Mouse (Mus musculus) lung, postnatal 0 days (tissue): Measurements from ENCODE around the gene Nrip2. TPM values are rescaled to one million over a fixed set of nuclear protein-coding genes. Genes with fewer than 3 reads are reported as not detected.
A peak's percentile ranks its signal among the peaks of the same experiment; 100 is the strongest.

Source experiments
- ATAC-seq: fragments of 200-750 bp; cut with Nextera tagmentation; 2 replicates; pipeline ENCODE4 v1.8.0; 2017; ENCODE audit warnings: moderate library complexity
- DNase-seq: peaks from one replicate; pipeline ENCODE4 v3.0.0-alpha.2; 2016; ENCODE audit warnings: low spot score
- H3K27ac ChIP-seq: fragments of 300-500 bp; sonication (generic); 2 replicates; pipeline ENCODE4 v1.5.1; 2014; ENCODE audit warnings: antibody characterized with exemption, mild to moderate bottlenecking, low read length, mixed read lengths
- H3K27me3 ChIP-seq: fragments of 300-500 bp; sonication (generic); replicated peaks from 2 replicates; pipeline ENCODE4 v1.6.1; 2014; ENCODE audit warnings: low read length, mixed read lengths; ENCODE audit not compliant: insufficient read depth
- H3K36me3 ChIP-seq: fragments of 300-500 bp; sonication (generic); 2 replicates; pipeline ENCODE4 v1.6.1; 2014; ENCODE audit warnings: low read length, mixed read lengths; ENCODE audit not compliant: insufficient read depth
- H3K4me1 ChIP-seq: fragments of 300-500 bp; sonication (generic); 2 replicates; pipeline ENCODE4 v1.6.1; 2014; ENCODE audit warnings: antibody characterized with exemption, low read depth, low read length, mixed read lengths; ENCODE audit not compliant: insufficient read depth
- H3K4me2 ChIP-seq: fragments of 300-500 bp; sonication (generic); replicated peaks from 2 replicates; pipeline ENCODE4 v1.6.1; 2014; ENCODE audit warnings: low read depth, mild to moderate bottlenecking, low read length, moderate library complexity, mixed read lengths
- H3K4me3 ChIP-seq: fragments of 300-500 bp; sonication (generic); 2 replicates; pipeline ENCODE4 v1.5.1; 2014; ENCODE audit warnings: low read depth, low read length
- H3K9ac ChIP-seq: fragments of 300-500 bp; sonication (generic); replicated peaks from 2 replicates; pipeline ENCODE4 v1.6.1; 2014; ENCODE audit warnings: low read depth, mild to moderate bottlenecking
- H3K9me3 ChIP-seq: fragments of 300-500 bp; sonication (generic); 2 replicates; pipeline ENCODE4 v1.6.1; 2016; ENCODE audit warnings: low read length, mixed read lengths
- CTCF ChIP-seq: IDR thresholded peaks from 2 replicates; pipeline ENCODE4 v1.5.1; 2016; ENCODE audit warnings: antibody characterized with exemption, mild to moderate bottlenecking
- EP300 ChIP-seq: IDR thresholded peaks from 2 replicates; pipeline ENCODE4 v1.6.1; 2016; ENCODE audit warnings: antibody characterized with exemption, mild to moderate bottlenecking, control low read depth
- WGBS: fragments of 180-500 bp; shearing (Covaris S2); extraction: QIAGEN DNeasy Blood & Tissue Kit; methylation state at CpG from one replicate; pipeline ENCODE4 v1.1.7; 2014; 5-methylcytosine and 5-hydroxymethylcytosine counted together
- polyA plus RNA-seq: library from polyadenylated mRNA; unstranded; fragments of >200 nt; fragmentation: Nextera tagmentation; extraction: Ambion mirVana; gene quantifications from 2 replicates; pipeline ENCODE4 v1.2.1, GENCODE M21; 2015

The Nrip2 gene
- polyA plus RNA-seq, 1 experiment from 2014 or later: 1.0 TPM

DNA sequence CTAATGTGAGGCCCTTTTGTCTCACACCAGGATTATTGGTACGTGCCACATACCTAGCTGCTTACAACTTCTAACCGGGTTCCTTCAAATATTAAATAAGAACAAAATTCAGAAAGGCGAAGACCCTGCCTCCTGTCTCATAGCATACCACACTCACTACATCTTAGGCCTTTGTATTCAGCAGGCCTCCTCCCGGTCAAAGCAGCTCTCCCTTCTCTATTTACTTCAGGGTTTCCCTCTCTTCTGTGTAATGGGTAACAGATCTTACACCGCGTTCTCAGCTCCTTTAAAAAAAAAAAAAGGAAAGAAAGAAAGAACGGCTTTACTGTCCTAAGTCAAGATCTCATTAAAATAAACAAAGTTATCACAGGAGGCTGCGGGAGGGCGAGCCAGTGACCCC lies 37.2 kb upstream of the Nrip2 start:
- Histone ChIP-seq H3K4me1 (no peaks in the 10 kb centered on the region), H3K27me3 (no peaks in the 10 kb centered on the region), H3K4me3 (peak overlapping the region; percentile 89), H3K36me3 (no peaks in the 10 kb centered on the region), H3K9me3 (no peaks in the 10 kb centered on the region), H3K9ac (peak overlapping the region; percentile 88), H3K27ac (peak overlapping the region; percentile 95), H3K4me2 (peak overlapping the region; percentile 100)
- WGBS: 8% methylated on average over 9 of the region's 9 CpGs
- DNase-seq: no peak
- TF ChIP-seq EP300: no peak
- no peak for TF ChIP-seq CTCF
- ATAC-seq: no peak

DNA sequence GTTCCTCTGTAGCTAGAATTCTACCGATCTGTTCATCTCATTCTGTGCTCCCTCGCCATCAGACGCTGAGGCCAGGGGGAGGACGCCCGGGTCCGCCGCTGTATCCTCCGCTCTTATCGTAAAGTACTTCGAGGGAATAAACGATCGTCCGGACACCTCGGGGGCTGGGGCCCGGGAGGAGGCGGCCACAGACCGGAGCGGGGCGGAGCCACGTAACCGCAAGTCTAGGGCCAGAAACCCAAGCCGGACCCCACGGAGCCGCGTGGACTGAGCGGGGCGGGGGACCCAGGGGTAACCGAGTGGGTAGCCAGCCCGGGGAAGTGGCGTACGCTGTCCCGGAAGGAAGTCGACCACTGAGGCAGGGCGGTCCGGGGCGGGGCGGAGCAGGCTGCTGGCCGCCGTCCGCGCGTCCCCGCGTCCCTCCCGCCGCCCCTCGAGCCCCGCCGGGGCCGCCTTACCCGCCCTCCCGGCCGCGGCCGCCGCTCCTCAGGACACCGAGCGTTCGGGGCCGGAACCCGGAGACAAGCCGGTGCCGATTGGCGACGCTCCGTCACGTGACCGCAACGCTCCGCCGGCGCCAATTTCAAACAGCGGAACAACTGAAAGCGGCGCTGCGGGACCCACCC lies 36.6 kb upstream of the Nrip2 start, which contains the start of the genes Rhno1 and Foxm1:
Gene Rhno1 (minus strand): TSS at position 531 of the 626 bp plus-strand sequence.
Gene Foxm1 (plus strand): TSS at position 587 of the 626 bp plus-strand sequence.
- H3K27ac ChIP-seq: peak within 1 kb of the TSS; percentile 95
- peak within 1 kb of the TSS; percentile 100 for H3K4me2 ChIP-seq
- TF ChIP-seq EP300 (0 out of 2 replicates have a peak, but pooled peaks have one; percentile 12), CTCF (no peak)
- no peaks in the 10 kb centered on the region for H3K36me3 ChIP-seq
- H3K4me3 ChIP-seq: peak within 1 kb of the TSS; percentile 89
- H3K27me3 ChIP-seq: no peaks in the 10 kb centered on the region
- H3K9me3 ChIP-seq: no peaks in the 10 kb centered on the region
- DNase-seq (peak; percentile 88), ATAC-seq (peak; percentile 91)
- H3K4me1 ChIP-seq: no peaks in the 10 kb centered on the region
- WGBS: under 1% methylated on average over 47 of the region's 76 CpGs
- H3K9ac ChIP-seq: peak within 1 kb of the TSS; percentile 88

DNA sequence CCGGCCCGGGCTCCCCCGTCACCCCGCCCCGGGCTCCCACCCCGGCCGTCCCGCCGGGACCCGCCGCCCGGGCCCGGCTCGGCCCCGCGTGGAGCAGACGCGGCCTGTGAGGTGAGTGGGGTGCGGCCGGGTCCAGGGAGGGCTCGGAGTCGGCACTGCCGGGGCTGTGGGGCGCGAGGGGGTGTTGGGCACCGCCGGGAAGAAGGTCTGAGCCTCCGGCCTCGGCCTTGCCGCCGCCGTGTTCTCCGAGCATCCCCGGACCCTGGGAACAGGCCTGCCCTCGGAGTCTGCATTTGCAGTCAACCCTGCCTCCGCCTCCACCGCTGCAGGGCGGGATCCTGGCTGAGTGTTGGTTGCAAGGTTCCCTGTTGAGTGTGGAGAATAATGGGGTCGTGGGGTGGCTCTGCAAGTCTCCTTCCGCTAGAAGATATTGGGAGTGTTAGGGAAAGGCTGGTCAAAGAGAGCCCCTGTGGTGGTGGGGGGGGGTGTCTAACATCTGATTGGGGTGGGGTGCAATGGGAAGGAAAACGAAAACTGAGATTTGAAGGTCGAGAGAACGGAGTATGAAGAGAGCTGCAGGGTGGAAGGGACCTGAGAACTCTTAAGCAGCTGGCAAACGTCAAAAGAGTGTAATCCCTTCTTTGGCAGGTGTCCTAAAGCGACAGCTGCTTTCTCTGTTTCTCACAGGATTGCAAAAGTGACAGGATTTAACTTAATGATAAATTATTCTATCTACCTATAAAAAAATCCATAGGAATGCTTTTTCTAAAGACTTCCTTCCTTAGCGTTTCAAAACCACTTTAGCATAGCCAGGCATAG lies 35.9 kb upstream of the Nrip2 start:
- Histone ChIP-seq H3K4me1 (no peaks in the 10 kb centered on the region), H3K27ac (peak overlapping the region; percentile 95), H3K9ac (peak overlapping the region; percentile 88), H3K4me2 (peak overlapping the region; percentile 100), H3K9me3 (no peaks in the 10 kb centered on the region), H3K27me3 (no peaks in the 10 kb centered on the region), H3K36me3 (no peaks in the 10 kb centered on the region), H3K4me3 (peak overlapping the region; percentile 89)
- ATAC-seq (peak; percentile 15), DNase-seq (peak; percentile 50)
- TF ChIP-seq EP300 (no peak), CTCF (no peak)
- under 1% methylated on average over 30 of the region's 46 CpGs for WGBS

DNA sequence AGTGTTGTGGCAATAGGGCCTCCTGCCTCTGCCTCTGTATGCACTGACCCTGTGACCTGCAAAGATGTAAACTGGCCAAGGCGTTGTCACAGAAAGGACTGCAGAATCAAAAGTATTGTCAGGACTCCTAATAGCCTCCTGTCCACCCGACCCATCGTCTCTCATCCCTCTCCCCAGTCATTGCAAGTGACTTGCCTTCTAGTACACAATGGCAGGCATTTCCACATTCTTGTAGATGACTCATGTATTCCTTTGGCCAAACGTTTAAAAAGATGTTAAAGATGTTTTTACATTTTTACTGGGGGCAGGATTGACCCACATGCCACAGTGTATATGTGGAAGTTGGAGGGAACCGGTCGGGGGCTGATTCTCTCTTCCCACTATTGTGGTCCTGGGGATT lies 34.4 kb upstream of the Nrip2 start:
- DNase-seq (peak; percentile 38), ATAC-seq (no peak)
- no peak overlapping the region for H3K4me3 ChIP-seq
- H3K9me3 ChIP-seq: no peaks in the 10 kb centered on the region
- TF ChIP-seq EP300 (no peak), CTCF (no peak)
- H3K9ac ChIP-seq: no peak overlapping the region
- no peak overlapping the region for H3K27ac ChIP-seq
- no peak overlapping the region for H3K4me2 ChIP-seq
- WGBS: 61% methylated on average over 6 of the region's 6 CpGs
- H3K27me3 ChIP-seq: no peaks in the 10 kb centered on the region
- H3K36me3 ChIP-seq: no peaks in the 10 kb centered on the region
- H3K4me1 ChIP-seq: no peaks in the 10 kb centered on the region

DNA sequence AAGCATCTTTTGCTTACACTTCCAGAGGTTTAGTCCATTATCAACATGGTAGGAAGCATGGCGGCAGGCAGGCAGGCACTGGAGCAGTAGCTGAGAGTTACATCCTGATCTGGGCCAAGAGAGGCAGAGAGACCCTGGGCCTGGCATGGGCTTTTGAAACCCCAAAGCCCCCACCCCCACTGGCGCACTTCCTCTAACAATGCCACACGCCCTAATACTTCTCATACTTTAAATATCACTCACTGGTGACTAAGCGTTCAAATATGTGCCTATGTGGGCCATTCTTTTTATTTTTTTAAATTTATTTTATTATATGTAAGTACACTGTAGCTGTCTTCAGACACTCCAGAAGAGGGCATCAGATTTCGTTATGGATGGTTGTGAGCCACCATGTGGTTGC lies 32.6 kb upstream of the Nrip2 start:
- H3K27ac ChIP-seq: no peak overlapping the region
- H3K36me3 ChIP-seq: peaks cover 4% of the 10 kb centered on the region; the same call in 1 of the 2 replicates
- no peak overlapping the region for H3K4me3 ChIP-seq
- no peak overlapping the region for H3K9ac ChIP-seq
- no peaks in the 10 kb centered on the region for H3K4me1 ChIP-seq
- no peaks in the 10 kb centered on the region for H3K27me3 ChIP-seq
- no peak for DNase-seq
- 80% methylated on average over 5 of the region's 5 CpGs for WGBS
- no peak overlapping the region for H3K4me2 ChIP-seq
- no peaks in the 10 kb centered on the region for H3K9me3 ChIP-seq
- no peak for TF ChIP-seq EP300
- no peak for TF ChIP-seq CTCF
- no peak for ATAC-seq

DNA sequence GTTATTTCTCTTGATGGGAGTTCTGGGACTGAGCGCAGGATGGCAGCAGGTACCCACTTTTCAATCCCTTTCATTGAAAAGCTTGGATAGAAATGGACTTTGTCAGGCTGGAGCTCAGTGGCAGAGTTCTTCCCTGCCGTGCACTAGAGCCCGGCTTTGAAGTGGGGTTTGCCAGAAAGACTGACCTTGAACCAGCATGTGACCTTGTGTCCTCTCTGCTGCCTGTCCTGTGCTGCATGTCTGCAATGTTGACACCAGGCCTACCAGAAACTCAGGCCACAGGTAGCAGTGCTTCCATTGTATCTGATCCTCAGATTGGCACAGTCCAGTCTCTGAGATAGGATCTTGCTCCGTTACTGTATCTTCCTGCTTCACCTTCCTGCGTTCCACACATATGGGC lies 29.1 kb upstream of the Nrip2 start:
- WGBS: 90% methylated on average over 5 of the region's 5 CpGs

More for the DNA sequence above, 29.1 kb upstream of the Nrip2 start:
- no peaks in the 10 kb centered on the region for H3K9me3 ChIP-seq
- no peak overlapping the region for H3K4me3 ChIP-seq
- no peak overlapping the region for H3K4me2 ChIP-seq
- peaks cover 8% of the 10 kb centered on the region; the same call in 1 of the 2 replicates for H3K36me3 ChIP-seq
- no peak overlapping the region for H3K27ac ChIP-seq
- H3K27me3 ChIP-seq: no peaks in the 10 kb centered on the region
- TF ChIP-seq CTCF (no peak), EP300 (no peak)
- no peak overlapping the region for H3K9ac ChIP-seq
- no peaks in the 10 kb centered on the region for H3K4me1 ChIP-seq
- ATAC-seq (no peak), DNase-seq (no peak)
